Mouse (Mus musculus): ENCODE measurements around the gene Prcd. TPM values are rescaled to one million over a fixed set of nuclear protein-coding genes. Genes with fewer than 3 reads are reported as not detected.

Prcd gene
- total and polyA plus RNA-seq, 3 experiments: not detected

GRCm38 (mm10) chr11:116661291-116661947, 8.1 kb downstream of the Prcd start:
- no peaks in the 10 kb centered on the region for H3K9me3 ChIP-seq (replicated peaks; ENCODE audit: low read length)
- TF ChIP-seq MXI1 (IDR thresholded peaks at IDR 0.05; ENCODE audit: low read depth, low read length): no peak
- TF ChIP-seq BHLHE40 (IDR thresholded peaks at IDR 0.05; ENCODE audit: low read depth, low read length): no peak
- TF ChIP-seq EP300 (IDR thresholded peaks at IDR 0.05; ENCODE audit: low read length): no peak
- no peak for TF ChIP-seq MAFK (IDR thresholded peaks at IDR 0.05; ENCODE audit: insufficient replicate concordance, low read length)
- no peak for TF ChIP-seq MEF2A (IDR thresholded peaks at IDR 0.05; ENCODE audit: borderline replicate concordance, low read depth, low read length)
- TF ChIP-seq ETS1 (conservative IDR thresholded peaks at IDR 0.05; ENCODE audit: low read depth, low read length): no peak
- TF ChIP-seq MAZ (IDR thresholded peaks at IDR 0.05; ENCODE audit: low read depth, low read length): no peak
- TF ChIP-seq IRF4 (IDR thresholded peaks at IDR 0.05; ENCODE audit: low read depth, low read length): no peak
- TF ChIP-seq MYC (IDR thresholded peaks at IDR 0.05; ENCODE audit: low read depth, low read length): no peak
- TF ChIP-seq CHD2 (IDR thresholded peaks at IDR 0.05; ENCODE audit: low read length): no peak
- no peak for TF ChIP-seq CTCF (conservative IDR thresholded peaks at IDR 0.05 in 1 of 2, IDR thresholded peaks at IDR 0.05 in 1 of 2; ENCODE audit: low read depth in 2 of 2, low read length in 2 of 2)
- no peak for TF ChIP-seq TBP (conservative IDR thresholded peaks at IDR 0.05; ENCODE audit: low read depth, low read length)
- TF ChIP-seq ZMIZ1 (IDR thresholded peaks at IDR 0.05; ENCODE audit: low read depth, low read length): no peak
- TF ChIP-seq CHD1 (IDR thresholded peaks at IDR 0.05; ENCODE audit: low read depth, low read length): no peak
- no peak for TF ChIP-seq E2F4 (IDR thresholded peaks at IDR 0.05; ENCODE audit: insufficient replicate concordance, low read depth, low read length)
- TF ChIP-seq USF1 (IDR thresholded peaks at IDR 0.05; ENCODE audit: low read depth, low read length): no peak
- TF ChIP-seq JUN (IDR thresholded peaks at IDR 0.05; ENCODE audit: insufficient read depth, low read depth, low read length): no peak
- H3K4me1 ChIP-seq (ENCODE audit: control insufficient read depth in 1 of 2, insufficient read depth in 2 of 2): peaks cover 10 to 26% of the 10 kb centered on the region in 2 experiments
- no peak overlapping the region for H3K4me2 ChIP-seq (ENCODE audit: insufficient read depth, low read depth, poor library complexity, severe bottlenecking)
- H3K27ac ChIP-seq (ENCODE audit: insufficient read depth, low read depth): no peak overlapping the region
- no peak overlapping the region for H3K9ac ChIP-seq (ENCODE audit: insufficient read depth, low read depth)
- H3K27me3 ChIP-seq (replicated peaks): no peaks in the 10 kb centered on the region
- no peak for DNase-seq (ENCODE audit: extremely low read depth)
- in situ Hi-C loops (cut with MboI; ENCODE audit: low pct_ligation_motif_present, low pct_unique_long_range_greater_than_20kb, low sequenced_read_pairs): loop anchor here (25.0 kb wide), 1 partner anchor 526 kb away; the partner anchor contains the start of gene Sept9
- no peaks in the 10 kb centered on the region for H3K36me3 ChIP-seq (replicated peaks in 1 of 2; ENCODE audit: control insufficient read depth in 1 of 2, insufficient read depth in 1 of 2, low read length in 1 of 2)
- H3K79me2 ChIP-seq (replicated peaks; ENCODE audit: control insufficient read depth, extremely low read depth, insufficient read depth, poor library complexity, severe bottlenecking): no peaks in the 10 kb centered on the region
- no peak overlapping the region for H3K4me3 ChIP-seq (replicated peaks in 1 of 3; ENCODE audit: low read depth in 2 of 3, low read length in 2 of 3, poor library complexity in 1 of 3)
- dilution Hi-C loops (cut with MboI; ENCODE audit: extremely low pct_ligation_motif_present, extremely low pct_unique_long_range_greater_than_20kb, low sequenced_read_pairs): no loop called here

GRCm38 (mm10) chr11:116661948-116662377, 8.6 kb downstream of the Prcd start:
- dilution Hi-C loops (cut with MboI; ENCODE audit: extremely low pct_ligation_motif_present, extremely low pct_unique_long_range_greater_than_20kb, low sequenced_read_pairs): no loop called here
- H3K36me3 ChIP-seq (replicated peaks in 1 of 2; ENCODE audit: control insufficient read depth in 1 of 2, insufficient read depth in 1 of 2, low read length in 1 of 2): no peaks in the 10 kb centered on the region
- H3K27me3 ChIP-seq (replicated peaks): no peaks in the 10 kb centered on the region
- H3K4me2 ChIP-seq (ENCODE audit: insufficient read depth, low read depth, poor library complexity, severe bottlenecking): no peak overlapping the region
- peaks cover 10 to 27% of the 10 kb centered on the region in 2 experiments for H3K4me1 ChIP-seq (ENCODE audit: control insufficient read depth in 1 of 2, insufficient read depth in 2 of 2)
- no peaks in the 10 kb centered on the region for H3K9me3 ChIP-seq (replicated peaks; ENCODE audit: low read length)
- H3K27ac ChIP-seq (ENCODE audit: insufficient read depth, low read depth): no peak overlapping the region
- no peak for DNase-seq (ENCODE audit: extremely low read depth)
- H3K79me2 ChIP-seq (replicated peaks; ENCODE audit: control insufficient read depth, extremely low read depth, insufficient read depth, poor library complexity, severe bottlenecking): no peaks in the 10 kb centered on the region
- TF ChIP-seq ETS1 (conservative IDR thresholded peaks at IDR 0.05; ENCODE audit: low read depth, low read length): no peak
- TF ChIP-seq NELFE (IDR thresholded peaks at IDR 0.05; ENCODE audit: low read depth, low read length): no peak
- TF ChIP-seq MAX (IDR thresholded peaks at IDR 0.05; ENCODE audit: low read length): no peak
- TF ChIP-seq UBTF (IDR thresholded peaks at IDR 0.05; ENCODE audit: low read depth, low read length): no peak
- H3K4me3 ChIP-seq (replicated peaks in 1 of 3; ENCODE audit: low read depth in 2 of 3, low read length in 2 of 3, poor library complexity in 1 of 3): no peak overlapping the region
- no peak overlapping the region for H3K9ac ChIP-seq (ENCODE audit: insufficient read depth, low read depth)
- in situ Hi-C loops (cut with MboI; ENCODE audit: low pct_ligation_motif_present, low pct_unique_long_range_greater_than_20kb, low sequenced_read_pairs): loop anchor here (25.0 kb wide), 1 partner anchor 525 kb away; the partner anchor contains the start of gene Sept9
